Mouse (Mus musculus) left cerebral cortex, adult 11 months (tissue): ENCODE data around the gene C6.

Experiments used
- DNase-seq: peaks from one replicate; pipeline ENCODE4 v3.0.0; 2022; ENCODE audit warnings: low spot score

C6 gene

GRCm38 (mm10) chr15:4726830-4727310 lies at the start of gene C6:
Gene C6, plus strand, starts transcription at chr15:4727175.
- no peak for DNase-seq

- DNase-seq, result no peak
These were observed 29.4 kb upstream of the C6 start for GRCm38 (mm10) chr15:4697604-4698003.

GRCm38 (mm10) chr15:4734150-4734549 lies 7.2 kb downstream of the C6 start:
- no peak for DNase-seq

- DNase-seq, result no peak
These were observed 8.1 kb downstream of the C6 start for GRCm38 (mm10) chr15:4734996-4735609.

- DNase-seq, result no peak
These were observed 20.7 kb downstream of the C6 start for GRCm38 (mm10) chr15:4747656-4748055.

GRCm38 (mm10) chr15:4790378-4790777 lies 63.4 kb downstream of the C6 start:
- no peak for DNase-seq

GRCm38 (mm10) chr15:4796861-4797260 lies 69.9 kb downstream of the C6 start:
- no peak for DNase-seq

- DNase-seq, result no peak
These were observed 77.3 kb downstream of the C6 start for GRCm38 (mm10) chr15:4804256-4804655.

GRCm38 (mm10) chr15:4808131-4808530 lies 81.2 kb downstream of the C6 start:
- DNase-seq, result no peak

GRCm38 (mm10) chr15:4814976-4815375 lies 88.0 kb downstream of the C6 start:
- no peak for DNase-seq

- DNase-seq, result no peak
These were observed 88.7 kb downstream of the C6 start for GRCm38 (mm10) chr15:4815711-4816110.

- no peak for DNase-seq
These were observed 89.9 kb downstream of the C6 start for GRCm38 (mm10) chr15:4816752-4817493.

GRCm38 (mm10) chr15:4818437-4818836 lies 91.5 kb downstream of the C6 start:
- no peak for DNase-seq

- no peak for DNase-seq
These were observed 94.2 kb downstream of the C6 start for GRCm38 (mm10) chr15:4821161-4821560.

- no peak for DNase-seq
These were observed 94.8 kb downstream of the C6 start for GRCm38 (mm10) chr15:4821824-4822223.

- no peak for DNase-seq
These were observed 100.8 kb downstream of the C6 start for GRCm38 (mm10) chr15:4827736-4828135.

- DNase-seq, result no peak
These were observed 109.4 kb downstream of the C6 start for GRCm38 (mm10) chr15:4836354-4836753.

- no peak for DNase-seq
These were observed 123.0 kb downstream of the C6 start for GRCm38 (mm10) chr15:4850015-4850414.
